Mouse (Mus musculus): ENCODE measurements around the gene Rae1. TPM values are rescaled to one million over a fixed set of nuclear protein-coding genes. Genes with fewer than 3 reads are reported as not detected.

The Rae1 gene
- polyA plus RNA-seq, 1 experiment from 2014 or later: 68.6 TPM

DNA sequence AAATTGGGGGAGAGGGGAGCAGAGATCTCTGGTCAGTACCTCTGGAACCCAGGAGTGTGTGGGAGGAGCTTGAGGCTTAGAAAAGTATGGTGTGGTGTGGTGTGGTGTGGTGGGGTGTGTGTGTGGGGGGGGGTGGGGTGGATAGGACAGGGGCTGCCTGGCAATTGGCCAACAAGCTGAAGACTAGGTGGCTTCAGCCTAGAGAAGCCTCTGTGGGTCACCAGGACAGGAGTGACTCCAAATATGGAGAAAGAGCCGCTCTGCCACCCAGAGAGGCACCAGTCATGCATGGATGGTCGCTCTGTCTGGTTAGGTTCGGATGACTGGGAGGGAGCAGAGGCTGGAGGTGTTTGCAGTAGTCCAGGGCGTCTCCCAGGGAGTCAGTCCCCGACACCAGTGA, 47.6 kb downstream of the Rae1 start:
- H3K4me3 ChIP-seq (ENCODE audit: low read depth, low read length): no peak overlapping the region
- 75% methylated on average over 5 of the region's 5 CpGs for WGBS
- DNase-seq (ENCODE audit: low spot score): no peak
- no peak overlapping the region for H3K4me2 ChIP-seq (replicated peaks; ENCODE audit: low read depth, low read length)
- H3K36me3 ChIP-seq (ENCODE audit: insufficient read depth, low read length): no peaks in the 10 kb centered on the region
- no peak overlapping the region for H3K9ac ChIP-seq (replicated peaks; ENCODE audit: low read depth)
- no peaks in the 10 kb centered on the region for H3K9me3 ChIP-seq (ENCODE audit: low read length)
- H3K4me1 ChIP-seq (ENCODE audit: insufficient read depth, low read depth, low read length): no peaks in the 10 kb centered on the region
- no peak for TF ChIP-seq EP300 (IDR thresholded peaks at IDR 0.05)
- TF ChIP-seq CTCF (IDR thresholded peaks at IDR 0.05): no peak
- no peak overlapping the region for H3K27ac ChIP-seq (ENCODE audit: low read length)
- ATAC-seq: no peak
- H3K27me3 ChIP-seq (replicated peaks; ENCODE audit: insufficient read depth, low read length): no peaks in the 10 kb centered on the region

DNA sequence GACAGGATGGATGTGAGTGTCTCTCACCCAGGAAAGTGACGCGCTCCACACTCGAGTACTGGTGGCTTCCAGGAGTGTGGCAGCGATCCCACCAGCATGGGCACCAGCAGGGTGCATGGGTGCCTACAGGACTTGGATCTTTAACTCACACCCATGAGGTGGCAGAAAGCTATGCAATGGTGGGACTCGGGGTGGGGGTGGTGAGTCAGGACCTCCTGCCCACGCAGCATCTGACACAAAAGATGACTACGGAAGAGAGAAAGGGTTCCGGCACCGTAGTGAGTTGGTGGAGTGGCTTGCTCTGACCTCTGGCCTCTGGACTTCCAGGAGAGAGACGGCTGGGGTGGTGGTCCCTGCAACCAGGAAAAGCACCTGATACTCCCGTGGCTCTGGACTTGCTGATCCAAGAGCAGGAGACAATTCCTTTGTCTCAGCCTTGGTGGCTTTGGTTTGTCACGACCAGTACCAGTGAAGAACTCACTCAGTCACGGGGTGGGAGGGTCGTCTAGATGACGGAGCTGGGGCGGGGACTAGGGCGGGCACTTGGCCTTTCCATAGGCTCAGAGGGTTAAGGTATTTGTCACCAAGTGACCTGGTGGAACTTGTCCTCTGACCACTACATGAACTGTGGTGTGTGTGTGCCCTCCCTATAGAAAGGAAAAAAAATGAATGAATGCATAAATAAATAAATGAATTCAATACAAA, 48.3 kb downstream of the Rae1 start:
- no peaks in the 10 kb centered on the region for H3K4me1 ChIP-seq (ENCODE audit: insufficient read depth, low read depth, low read length)
- no peak for TF ChIP-seq EP300 (IDR thresholded peaks at IDR 0.05)
- TF ChIP-seq CTCF (IDR thresholded peaks at IDR 0.05): no peak
- H3K4me3 ChIP-seq (ENCODE audit: low read depth, low read length): no peak overlapping the region
- ATAC-seq (no peak), DNase-seq (ENCODE audit: low spot score) (no peak)
- 52% methylated on average over 17 of the region's 17 CpGs for WGBS
- H3K36me3 ChIP-seq (ENCODE audit: insufficient read depth, low read length): no peaks in the 10 kb centered on the region
- no peak overlapping the region for H3K4me2 ChIP-seq (replicated peaks; ENCODE audit: low read depth, low read length)
- H3K27me3 ChIP-seq (replicated peaks; ENCODE audit: insufficient read depth, low read length): no peaks in the 10 kb centered on the region
- no peak overlapping the region for H3K27ac ChIP-seq (ENCODE audit: low read length)
- no peak overlapping the region for H3K9ac ChIP-seq (replicated peaks; ENCODE audit: low read depth)
- no peaks in the 10 kb centered on the region for H3K9me3 ChIP-seq (ENCODE audit: low read length)

DNA sequence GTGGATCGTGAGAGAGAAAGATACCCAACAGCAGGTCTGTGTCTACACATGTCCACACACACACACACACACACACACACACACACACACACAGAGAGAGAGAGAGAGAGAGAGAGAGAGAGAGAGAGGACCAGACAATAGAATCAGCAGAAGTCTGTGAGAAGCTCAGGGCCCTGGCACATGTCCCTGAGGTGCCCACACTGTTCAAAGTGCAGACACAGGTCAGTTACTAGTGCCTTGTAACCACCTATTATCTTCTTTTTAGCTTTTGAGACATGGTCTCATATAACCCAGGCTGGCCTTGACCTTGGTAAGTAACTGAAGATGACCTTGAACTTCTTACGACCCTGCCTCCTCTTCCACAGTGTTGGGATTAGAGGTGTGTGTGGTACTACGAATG, 49.3 kb downstream of the Rae1 start:
- DNase-seq (ENCODE audit: low spot score) (no peak), ATAC-seq (no peak)
- no peak for TF ChIP-seq EP300 (IDR thresholded peaks at IDR 0.05)
- TF ChIP-seq CTCF (IDR thresholded peaks at IDR 0.05): no peak
- no peaks in the 10 kb centered on the region for H3K36me3 ChIP-seq (ENCODE audit: insufficient read depth, low read length)
- no peak overlapping the region for H3K9ac ChIP-seq (replicated peaks; ENCODE audit: low read depth)
- WGBS: 80% methylated on average over 3 of the region's 3 CpGs
- no peak overlapping the region for H3K4me3 ChIP-seq (ENCODE audit: low read depth, low read length)
- no peak overlapping the region for H3K27ac ChIP-seq (ENCODE audit: low read length)
- H3K27me3 ChIP-seq (replicated peaks; ENCODE audit: insufficient read depth, low read length): no peaks in the 10 kb centered on the region
- no peaks in the 10 kb centered on the region for H3K4me1 ChIP-seq (ENCODE audit: insufficient read depth, low read depth, low read length)
- no peak overlapping the region for H3K4me2 ChIP-seq (replicated peaks; ENCODE audit: low read depth, low read length)
- no peaks in the 10 kb centered on the region for H3K9me3 ChIP-seq (ENCODE audit: low read length)

DNA sequence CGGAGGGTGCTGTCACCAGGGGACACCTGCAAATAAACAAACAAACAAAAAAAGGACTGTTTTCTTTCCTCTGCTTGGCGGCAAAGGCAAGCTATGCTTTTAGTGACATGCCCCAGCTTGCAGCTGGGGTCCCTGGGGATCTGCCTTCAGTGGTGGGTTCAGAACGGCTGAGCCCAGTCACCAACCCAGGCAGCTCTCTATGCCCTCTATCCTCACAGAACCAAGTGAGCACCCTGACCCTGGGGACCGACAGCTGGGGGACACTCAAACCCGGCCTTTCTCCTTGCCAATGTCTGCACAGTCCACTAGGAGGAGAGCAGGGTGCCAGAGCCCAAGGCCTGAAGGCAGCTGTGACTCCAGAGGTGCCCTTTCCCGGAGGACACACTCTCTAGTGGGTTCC, 49.9 kb downstream of the Rae1 start:
- TF ChIP-seq EP300 (IDR thresholded peaks at IDR 0.05) (no peak), CTCF (IDR thresholded peaks at IDR 0.05) (no peak)
- H3K36me3 ChIP-seq (ENCODE audit: insufficient read depth, low read length): no peaks in the 10 kb centered on the region
- H3K9me3 ChIP-seq (ENCODE audit: low read length): no peaks in the 10 kb centered on the region
- H3K9ac ChIP-seq (replicated peaks; ENCODE audit: low read depth): no peak overlapping the region
- DNase-seq (ENCODE audit: low spot score): no peak
- H3K4me2 ChIP-seq (replicated peaks; ENCODE audit: low read depth, low read length): no peak overlapping the region
- no peaks in the 10 kb centered on the region for H3K27me3 ChIP-seq (replicated peaks; ENCODE audit: insufficient read depth, low read length)
- no peak for ATAC-seq
- no peaks in the 10 kb centered on the region for H3K4me1 ChIP-seq (ENCODE audit: insufficient read depth, low read depth, low read length)
- no peak overlapping the region for H3K27ac ChIP-seq (ENCODE audit: low read length)
- WGBS: 47% methylated on average over 6 of the region's 6 CpGs
- H3K4me3 ChIP-seq (ENCODE audit: low read depth, low read length): no peak overlapping the region

DNA sequence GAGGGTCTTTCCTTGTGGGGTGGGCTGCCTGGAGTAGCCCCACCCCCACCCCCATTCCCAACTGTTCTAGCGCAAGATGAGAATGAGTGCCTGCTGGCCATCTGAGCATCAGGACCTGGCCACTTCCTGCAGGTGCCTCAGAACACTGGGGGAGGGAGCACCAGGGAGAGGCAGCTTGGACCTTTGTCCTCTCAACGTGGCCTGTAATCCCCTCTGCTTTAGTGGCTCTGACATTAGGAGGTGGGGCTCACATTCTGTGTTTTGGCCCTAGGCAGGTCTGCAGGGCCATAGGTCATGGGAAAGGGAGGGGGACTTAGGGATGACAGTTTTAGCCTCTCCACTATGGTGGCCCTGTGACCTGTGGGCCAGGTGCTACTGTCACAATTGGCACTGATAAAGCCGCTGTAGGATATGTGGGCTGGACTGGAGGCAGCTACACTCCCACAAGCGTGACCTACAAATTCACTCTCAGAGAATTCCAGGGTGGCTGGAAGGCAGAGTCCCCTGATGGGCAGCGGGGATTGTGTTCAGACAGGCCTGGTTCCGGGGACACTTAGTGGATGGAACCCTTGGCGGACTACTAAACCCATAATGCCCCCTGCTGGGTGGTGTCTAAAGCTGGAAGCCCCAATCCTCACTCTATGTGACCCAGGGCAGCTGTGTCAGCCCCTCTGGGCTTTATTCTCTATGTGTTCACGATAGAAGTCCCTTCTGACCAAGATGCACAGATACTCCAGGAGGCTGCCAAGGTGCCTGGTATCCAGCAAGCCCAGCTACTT, 50.9 kb downstream of the Rae1 start:
- no peak overlapping the region for H3K9ac ChIP-seq (replicated peaks; ENCODE audit: low read depth)

DNA sequence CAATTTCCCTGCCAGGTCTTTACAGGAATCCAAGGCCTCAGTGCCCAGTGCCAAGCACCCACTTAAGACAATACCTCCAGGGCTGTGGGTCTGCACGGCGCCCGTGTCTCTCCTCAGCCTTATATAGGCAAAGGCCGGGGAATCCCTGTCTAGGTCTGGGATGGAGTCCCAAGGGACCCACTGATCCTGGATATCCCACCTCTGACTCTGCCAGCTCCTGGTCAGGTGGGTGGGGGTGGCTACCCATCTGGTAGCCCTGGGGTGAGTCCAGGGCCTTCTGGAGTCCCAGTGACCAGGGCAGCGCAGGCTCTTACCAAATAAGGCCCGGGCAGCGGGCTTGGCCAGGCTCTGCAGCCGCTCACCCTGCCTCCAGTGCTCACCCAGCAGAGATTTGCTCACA, 53.0 kb downstream of the Rae1 start:
- no peak for ATAC-seq
- DNase-seq (ENCODE audit: low spot score): no peak
- H3K9me3 ChIP-seq (ENCODE audit: low read length): no peaks in the 10 kb centered on the region
- no peak overlapping the region for H3K4me3 ChIP-seq (ENCODE audit: low read depth, low read length)
- H3K36me3 ChIP-seq (ENCODE audit: insufficient read depth, low read length): no peaks in the 10 kb centered on the region
- no peak overlapping the region for H3K4me2 ChIP-seq (replicated peaks; ENCODE audit: low read depth, low read length)
- H3K4me1 ChIP-seq (ENCODE audit: insufficient read depth, low read depth, low read length): no peaks in the 10 kb centered on the region
- H3K27me3 ChIP-seq (replicated peaks; ENCODE audit: insufficient read depth, low read length): no peaks in the 10 kb centered on the region
- WGBS: 90% methylated on average over 8 of the region's 8 CpGs
- TF ChIP-seq CTCF (IDR thresholded peaks at IDR 0.05) (no peak), EP300 (IDR thresholded peaks at IDR 0.05) (no peak)
- H3K9ac ChIP-seq (replicated peaks; ENCODE audit: low read depth): no peak overlapping the region
- H3K27ac ChIP-seq (ENCODE audit: low read length): no peak overlapping the region

More for the DNA sequence above, 50.9 kb downstream of the Rae1 start:
- H3K4me3 ChIP-seq (ENCODE audit: low read depth, low read length): no peak overlapping the region
- ATAC-seq (no peak), DNase-seq (ENCODE audit: low spot score) (no peak)
- no peak overlapping the region for H3K4me2 ChIP-seq (replicated peaks; ENCODE audit: low read depth, low read length)
- no peaks in the 10 kb centered on the region for H3K27me3 ChIP-seq (replicated peaks; ENCODE audit: insufficient read depth, low read length)
- TF ChIP-seq CTCF (IDR thresholded peaks at IDR 0.05) (no peak; the same call in 1 of the 2 replicates), EP300 (IDR thresholded peaks at IDR 0.05) (no peak)
- H3K9me3 ChIP-seq (ENCODE audit: low read length): no peaks in the 10 kb centered on the region
- H3K4me1 ChIP-seq (ENCODE audit: insufficient read depth, low read depth, low read length): no peaks in the 10 kb centered on the region
- H3K27ac ChIP-seq (ENCODE audit: low read length): no peak overlapping the region
- H3K36me3 ChIP-seq (ENCODE audit: insufficient read depth, low read length): no peaks in the 10 kb centered on the region
- 46% methylated on average over 8 of the region's 8 CpGs for WGBS
